Mouse (Mus musculus) lung, postnatal 0 days (tissue): ENCODE data around the gene Ift122. TPM values are rescaled to one million over a fixed set of nuclear protein-coding genes. Genes with fewer than 3 reads are reported as not detected.
"Not testable (repeated sequence)": the region's sequence is repeated elsewhere in the genome, so short reads cannot be mapped to it uniquely, and the experiment has no call there.

Experiments
- ATAC-seq: fragments of 200-750 bp; cut with Nextera tagmentation; 2 replicates; pipeline ENCODE4 v1.8.0; 2017; ENCODE audit warnings: moderate library complexity
- DNase-seq: peaks from one replicate; pipeline ENCODE4 v3.0.0-alpha.2; 2016; ENCODE audit warnings: low spot score
- H3K27ac ChIP-seq: fragments of 300-500 bp; sonication (generic); 2 replicates; pipeline ENCODE4 v1.5.1; 2014; ENCODE audit warnings: antibody characterized with exemption, mild to moderate bottlenecking, low read length, mixed read lengths
- H3K27me3 ChIP-seq: fragments of 300-500 bp; sonication (generic); replicated peaks from 2 replicates; pipeline ENCODE4 v1.6.1; 2014; ENCODE audit warnings: low read length, mixed read lengths; ENCODE audit not compliant: insufficient read depth
- H3K36me3 ChIP-seq: fragments of 300-500 bp; sonication (generic); 2 replicates; pipeline ENCODE4 v1.6.1; 2014; ENCODE audit warnings: low read length, mixed read lengths; ENCODE audit not compliant: insufficient read depth
- H3K4me1 ChIP-seq: fragments of 300-500 bp; sonication (generic); 2 replicates; pipeline ENCODE4 v1.6.1; 2014; ENCODE audit warnings: antibody characterized with exemption, low read depth, low read length, mixed read lengths; ENCODE audit not compliant: insufficient read depth
- H3K4me2 ChIP-seq: fragments of 300-500 bp; sonication (generic); replicated peaks from 2 replicates; pipeline ENCODE4 v1.6.1; 2014; ENCODE audit warnings: low read depth, mild to moderate bottlenecking, low read length, moderate library complexity, mixed read lengths
- H3K4me3 ChIP-seq: fragments of 300-500 bp; sonication (generic); 2 replicates; pipeline ENCODE4 v1.5.1; 2014; ENCODE audit warnings: low read depth, low read length
- H3K9ac ChIP-seq: fragments of 300-500 bp; sonication (generic); replicated peaks from 2 replicates; pipeline ENCODE4 v1.6.1; 2014; ENCODE audit warnings: low read depth, mild to moderate bottlenecking
- H3K9me3 ChIP-seq: fragments of 300-500 bp; sonication (generic); 2 replicates; pipeline ENCODE4 v1.6.1; 2016; ENCODE audit warnings: low read length, mixed read lengths
- CTCF ChIP-seq: IDR thresholded peaks from 2 replicates; pipeline ENCODE4 v1.5.1; 2016; ENCODE audit warnings: antibody characterized with exemption, mild to moderate bottlenecking
- EP300 ChIP-seq: IDR thresholded peaks from 2 replicates; pipeline ENCODE4 v1.6.1; 2016; ENCODE audit warnings: antibody characterized with exemption, mild to moderate bottlenecking, control low read depth
- WGBS: fragments of 180-500 bp; shearing (Covaris S2); extraction: QIAGEN DNeasy Blood & Tissue Kit; methylation state at CpG from one replicate; pipeline ENCODE4 v1.1.7; 2014; 5-methylcytosine and 5-hydroxymethylcytosine counted together
- polyA plus RNA-seq: library from polyadenylated mRNA; unstranded; fragments of >200 nt; fragmentation: Nextera tagmentation; extraction: Ambion mirVana; gene quantifications from 2 replicates; pipeline ENCODE4 v1.2.1, GENCODE M21; 2015

Ift122 gene
- polyA plus RNA-seq, 1 experiment from 2014 or later = 8.3 TPM

DNA sequence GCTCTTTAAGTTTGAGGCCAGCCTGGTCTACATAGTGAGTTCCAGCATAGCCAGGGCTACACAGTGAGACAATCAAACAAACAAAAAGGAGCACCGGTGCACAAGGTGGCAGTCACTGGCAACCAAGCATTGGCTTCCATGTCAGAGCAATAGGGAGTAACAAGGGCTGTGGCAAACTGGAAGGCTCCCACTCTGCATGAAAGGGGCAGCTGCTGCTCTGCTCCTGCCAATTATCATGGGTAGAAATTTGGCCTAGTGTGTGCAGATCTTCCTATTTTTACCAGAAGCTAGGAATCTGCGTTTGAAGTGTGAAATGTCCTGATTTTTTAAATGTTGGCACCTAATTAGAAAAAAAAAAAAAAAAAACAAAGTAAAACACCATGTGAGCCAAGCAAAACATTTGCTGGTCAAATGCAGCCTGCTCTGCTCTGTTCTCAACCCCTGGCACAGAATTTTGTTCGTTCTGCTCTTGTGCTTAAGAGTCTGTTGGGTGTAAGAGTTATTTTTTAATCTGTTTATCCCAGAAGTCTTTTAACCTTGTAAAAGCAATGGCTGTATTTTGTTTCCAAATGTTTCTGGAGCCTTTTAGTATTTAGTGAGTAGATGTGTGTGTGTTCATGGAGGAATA is 2.6 kb downstream of the Ift122 start:
- WGBS = 53% methylated on average over 3 of the region's 3 CpGs
- Histone ChIP-seq H3K9ac (no peak overlapping the region), H3K4me1 (no peaks in the 10 kb centered on the region; the same call in 1 of the 2 replicates), H3K36me3 (no peaks in the 10 kb centered on the region), H3K27ac (peak overlapping the region; percentile 32; the same call in 1 of the 2 replicates), H3K9me3 (no peaks in the 10 kb centered on the region), H3K4me2 (no peak overlapping the region), H3K27me3 (no peaks in the 10 kb centered on the region), H3K4me3 (no peak overlapping the region)
- ATAC-seq (no peak), DNase-seq (no peak)
- TF ChIP-seq EP300 (no peak), CTCF (no peak)

DNA sequence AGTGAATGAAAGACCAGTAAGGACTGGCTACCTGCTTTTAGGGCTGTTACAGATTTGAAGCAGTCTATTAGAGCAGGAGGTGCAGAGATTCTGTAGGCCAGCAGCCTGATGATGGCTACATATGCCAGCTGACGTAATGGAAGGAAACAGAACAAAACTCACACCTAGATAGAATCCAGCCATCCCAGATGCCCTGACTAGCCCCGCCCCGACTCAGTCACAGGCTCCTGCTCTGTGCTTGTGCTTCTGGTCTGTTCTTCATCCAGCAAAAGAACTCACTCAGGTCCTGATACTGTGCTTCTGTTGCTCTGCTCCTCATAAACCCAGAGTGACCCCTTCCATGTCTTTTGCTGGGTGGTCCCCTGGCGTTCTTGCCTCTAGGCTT is 3.1 kb downstream of the Ift122 start:
- H3K4me1 ChIP-seq = no peaks in the 10 kb centered on the region; the same call in 1 of the 2 replicates
- DNase-seq = peak; percentile 44
- H3K9ac ChIP-seq = no peak overlapping the region
- H3K4me2 ChIP-seq = no peak overlapping the region
- no peaks in the 10 kb centered on the region for H3K9me3 ChIP-seq
- 55% methylated on average over 4 of the region's 4 CpGs for WGBS
- no peaks in the 10 kb centered on the region for H3K36me3 ChIP-seq
- H3K27me3 ChIP-seq = no peaks in the 10 kb centered on the region
- no peak for ATAC-seq
- TF ChIP-seq CTCF (no peak), EP300 (no peak)
- peak overlapping the region; percentile 32; the same call in 1 of the 2 replicates for H3K27ac ChIP-seq
- H3K4me3 ChIP-seq = no peak overlapping the region

DNA sequence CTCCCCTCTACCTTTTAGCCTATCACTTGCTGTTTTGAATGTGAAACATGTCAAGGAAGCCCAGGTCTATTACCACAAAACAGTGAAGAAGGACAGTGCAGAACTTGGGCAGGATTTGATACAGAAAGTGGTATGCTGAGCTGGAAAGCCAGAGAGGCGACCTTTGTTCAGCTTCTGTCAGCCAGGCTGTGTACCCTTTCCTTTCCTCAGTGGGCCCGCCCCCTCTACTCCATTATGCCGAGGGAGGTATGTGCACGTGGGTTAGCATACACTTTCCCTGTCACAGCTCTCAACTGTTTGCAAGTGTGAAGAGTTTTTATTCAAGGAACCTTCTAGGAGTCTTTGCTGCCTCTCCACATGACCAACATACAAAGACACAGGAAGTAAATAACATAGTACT is 6.0 kb downstream of the Ift122 start:
- Histone ChIP-seq H3K27ac (no peak overlapping the region), H3K9me3 (no peaks in the 10 kb centered on the region), H3K9ac (no peak overlapping the region), H3K4me2 (no peak overlapping the region), H3K4me3 (no peak overlapping the region), H3K36me3 (no peaks in the 10 kb centered on the region), H3K27me3 (no peaks in the 10 kb centered on the region), H3K4me1 (peaks cover 5% of the 10 kb centered on the region; the same call in 1 of the 2 replicates)
- no peak for DNase-seq
- TF ChIP-seq CTCF (no peak), EP300 (no peak)
- 41% methylated on average over 4 of the region's 4 CpGs for WGBS
- no peak for ATAC-seq

DNA sequence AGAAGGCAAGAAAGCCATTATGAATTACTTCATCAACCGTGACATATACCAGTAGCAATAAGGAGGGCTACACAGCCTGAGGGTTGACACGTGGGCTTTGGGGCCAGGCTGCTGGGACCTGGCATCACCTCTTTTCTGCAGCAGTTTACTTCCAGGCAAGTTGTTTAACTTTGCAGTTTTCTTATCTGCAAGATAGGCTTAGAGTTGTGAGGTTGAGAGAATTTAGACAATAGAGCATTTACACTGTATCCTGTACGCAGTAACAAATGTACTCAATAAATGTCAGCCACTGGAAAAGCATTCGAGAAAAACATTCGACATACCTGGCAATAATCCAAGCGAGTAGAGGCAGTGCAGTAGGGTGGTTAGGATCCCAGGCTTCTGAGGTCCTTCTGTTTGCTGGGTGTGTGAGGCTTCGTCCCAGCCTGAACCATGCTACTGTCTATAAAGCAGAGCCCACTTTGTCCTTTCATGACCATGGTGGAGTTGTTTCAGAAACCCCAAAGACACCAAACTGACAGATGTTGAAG is 6.8 kb downstream of the Ift122 start:
- peak; percentile 12 for ATAC-seq
- Histone ChIP-seq H3K9ac (no peak overlapping the region), H3K4me3 (no peak overlapping the region), H3K9me3 (no peaks in the 10 kb centered on the region), H3K4me1 (peaks cover 5% of the 10 kb centered on the region; the same call in 1 of the 2 replicates), H3K27me3 (no peaks in the 10 kb centered on the region), H3K36me3 (no peaks in the 10 kb centered on the region), H3K27ac (no peak overlapping the region), H3K4me2 (no peak overlapping the region)
- peak; percentile 40 for DNase-seq
- TF ChIP-seq EP300 (peak; percentile 65; the same call in 1 of the 2 replicates), CTCF (no peak)
- 33% methylated on average over 7 of the region's 7 CpGs for WGBS

DNA sequence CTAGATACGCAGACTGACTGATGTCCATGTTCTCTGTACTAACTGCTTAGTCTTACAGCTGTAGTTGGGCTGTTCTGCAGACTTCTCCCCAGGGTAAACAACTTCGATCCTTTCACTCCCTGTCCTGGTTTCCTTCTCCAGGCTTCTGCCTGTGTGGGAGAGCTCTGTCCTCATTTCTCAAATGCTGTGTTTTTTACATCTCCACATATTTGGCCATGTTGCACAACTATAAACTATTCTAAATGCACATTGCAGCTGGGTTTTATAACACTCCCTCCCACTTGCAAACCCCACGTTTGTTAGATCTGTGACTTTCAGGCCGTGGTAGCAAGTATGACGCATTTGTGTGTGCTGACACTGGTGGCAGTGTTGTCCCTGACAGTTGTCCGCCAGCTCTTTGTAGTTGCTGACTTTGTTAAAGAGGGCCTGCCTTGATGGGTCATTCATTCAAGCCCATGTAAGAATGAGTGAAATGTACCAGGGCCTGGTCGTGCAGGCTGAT is 10.1 kb downstream of the Ift122 start:
- peak; percentile 81 for ATAC-seq

DNA sequence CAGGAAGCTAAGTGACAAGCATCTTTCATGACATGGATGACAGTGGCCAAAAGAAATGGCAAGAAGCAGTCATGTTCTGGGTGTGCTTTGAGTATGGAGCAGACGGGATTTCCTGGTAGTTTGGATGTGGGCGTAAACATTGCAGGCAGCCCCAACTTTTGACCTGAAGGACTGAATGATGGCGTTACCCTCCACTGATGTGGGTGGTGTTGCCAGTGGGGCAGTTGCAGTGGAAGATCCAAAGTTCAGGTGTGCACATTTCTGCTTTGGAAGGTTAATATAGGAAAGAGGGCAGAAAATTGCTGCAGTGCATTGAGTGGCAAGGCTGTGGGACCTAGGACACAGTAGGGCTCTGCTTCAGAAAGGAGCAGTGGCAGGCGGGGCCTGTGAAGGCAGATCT is 12.0 kb downstream of the Ift122 start:
- Histone ChIP-seq H3K36me3 (no peaks in the 10 kb centered on the region), H3K4me2 (no peak overlapping the region), H3K27ac (no peak overlapping the region), H3K9ac (no peak overlapping the region), H3K4me1 (0 out of 2 replicates have a peak, but pooled peaks cover 5% of the 10 kb centered on the region), H3K4me3 (no peak overlapping the region), H3K27me3 (no peaks in the 10 kb centered on the region), H3K9me3 (no peaks in the 10 kb centered on the region)
- WGBS = 84% methylated on average over 4 of the region's 4 CpGs
- ATAC-seq (no peak), DNase-seq (no peak)
- TF ChIP-seq CTCF (no peak), EP300 (no peak)

More for the DNA sequence above, 10.1 kb downstream of the Ift122 start:
- DNase-seq = peak; percentile 92
- Histone ChIP-seq H3K9me3 (no peaks in the 10 kb centered on the region), H3K4me3 (no peak overlapping the region), H3K27me3 (no peaks in the 10 kb centered on the region), H3K4me2 (no peak overlapping the region), H3K36me3 (no peaks in the 10 kb centered on the region), H3K27ac (peak overlapping the region; percentile 71), H3K4me1 (peaks cover 5% of the 10 kb centered on the region; the same call in 1 of the 2 replicates), H3K9ac (no peak overlapping the region)
- 43% methylated on average over 7 of the region's 7 CpGs for WGBS
- TF ChIP-seq CTCF = peak; percentile 22; the same call in 1 of the 2 replicates
- peak; percentile 76 for TF ChIP-seq EP300

DNA sequence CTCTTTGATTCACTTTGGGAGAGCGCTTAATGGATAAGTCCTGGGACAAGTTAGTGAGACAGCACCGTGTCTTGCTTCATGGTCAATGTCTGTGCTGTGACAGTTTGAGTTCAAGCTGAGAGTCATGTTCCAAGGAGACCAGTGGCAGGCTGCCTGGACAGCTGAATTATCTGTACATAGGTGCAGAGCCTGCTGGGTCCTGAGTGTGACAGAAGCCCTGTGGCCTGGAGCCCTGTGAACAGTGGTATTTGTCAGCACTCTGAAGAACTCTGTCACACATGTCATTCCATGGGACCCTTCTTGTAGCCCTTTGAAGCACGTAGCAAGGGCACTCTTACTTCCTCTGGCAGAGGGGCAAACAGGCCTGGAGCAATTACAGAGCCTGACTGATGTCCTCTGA is 13.9 kb downstream of the Ift122 start:
- not testable (repeated sequence) for H3K27me3 ChIP-seq, ATAC-seq, H3K4me1 ChIP-seq, H3K36me3 ChIP-seq, H3K4me3 ChIP-seq, DNase-seq, H3K4me2 ChIP-seq, H3K27ac ChIP-seq, H3K9ac ChIP-seq, H3K9me3 ChIP-seq
- no CpG with 5 or more reads among the region's 3 CpGs for WGBS

DNA sequence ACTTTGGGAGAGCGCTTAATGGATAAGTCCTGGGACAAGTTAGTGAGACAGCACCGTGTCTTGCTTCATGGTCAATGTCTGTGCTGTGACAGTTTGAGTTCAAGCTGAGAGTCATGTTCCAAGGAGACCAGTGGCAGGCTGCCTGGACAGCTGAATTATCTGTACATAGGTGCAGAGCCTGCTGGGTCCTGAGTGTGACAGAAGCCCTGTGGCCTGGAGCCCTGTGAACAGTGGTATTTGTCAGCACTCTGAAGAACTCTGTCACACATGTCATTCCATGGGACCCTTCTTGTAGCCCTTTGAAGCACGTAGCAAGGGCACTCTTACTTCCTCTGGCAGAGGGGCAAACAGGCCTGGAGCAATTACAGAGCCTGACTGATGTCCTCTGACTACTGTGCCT is 18.0 kb downstream of the Ift122 start:
- H3K27ac ChIP-seq, H3K9ac ChIP-seq, H3K27me3 ChIP-seq, H3K4me2 ChIP-seq, H3K36me3 ChIP-seq, DNase-seq, H3K9me3 ChIP-seq, ATAC-seq, H3K4me1 ChIP-seq, H3K4me3 ChIP-seq: not testable (repeated sequence)
- WGBS = no CpG with 5 or more reads among the region's 3 CpGs
